Mouse (Mus musculus): ENCODE data around the gene Rybp. TPM values are rescaled to one million over a fixed set of nuclear protein-coding genes. Genes with fewer than 3 reads are reported as not detected.

Gene Rybp
- total RNA-seq, 2 experiments from 2014 or later, result 16.8 to 24.9 TPM

- no peak for DNase-seq
- intact Hi-C loops (cut with DNase I), result no loop called here
Observed at GRCm38 (mm10) chr6:100221803-100222202, 65.5 kb downstream of the Rybp start.

GRCm38 (mm10) chr6:100220917-100221560, 66.2 kb downstream of the Rybp start:
- no peak for DNase-seq

DNA sequence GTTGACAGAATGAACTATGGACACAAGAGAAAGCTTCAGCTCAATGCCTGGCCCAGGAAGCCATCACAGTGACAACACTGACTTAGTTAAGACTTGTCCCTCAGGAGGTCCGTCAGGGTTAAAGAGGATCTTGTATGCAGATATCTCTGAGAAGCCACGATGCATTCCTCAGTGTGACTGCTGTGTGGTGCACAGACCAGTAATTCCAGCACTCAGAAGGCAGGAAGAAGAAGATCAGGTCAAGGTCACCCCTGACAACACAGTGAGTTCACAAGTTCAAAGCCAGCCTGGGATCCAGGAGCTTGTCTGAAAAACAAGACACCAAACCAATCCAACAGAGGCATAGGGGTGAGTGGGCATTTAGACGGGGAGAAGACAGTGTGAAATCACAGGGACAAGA, 67.3 kb downstream of the Rybp start:
- intact Hi-C loops (cut with DNase I), result no loop called here

More at GRCm38 (mm10) chr6:100220917-100221560, 66.2 kb downstream of the Rybp start:
- intact Hi-C loops (cut with DNase I), result no loop called here

GRCm38 (mm10) chr6:100218541-100219341, 68.5 kb downstream of the Rybp start:
- DNase-seq, result peak; percentile 80 to 81
- intact Hi-C loops (cut with DNase I), result no loop called here

More for the DNA sequence above, 67.3 kb downstream of the Rybp start:
- DNase-seq, result no peak

DNA sequence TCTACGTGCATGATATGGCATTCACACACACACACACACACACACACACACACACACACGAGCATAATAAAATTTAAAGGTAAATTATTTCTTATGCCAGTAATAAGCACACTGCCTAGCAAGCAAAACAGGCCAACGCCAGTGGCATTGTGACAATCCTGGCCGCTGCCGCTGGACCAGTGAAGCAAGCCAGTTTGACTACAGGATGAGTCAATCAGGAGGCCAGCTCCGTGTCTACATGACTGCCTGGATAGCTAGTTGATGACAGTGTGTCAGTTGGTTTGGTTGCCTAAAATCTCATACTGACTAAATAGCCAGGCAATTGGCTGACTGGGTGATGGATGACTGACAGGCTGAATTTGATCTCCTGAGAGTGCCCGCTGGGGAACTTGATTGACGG, 69.8 kb downstream of the Rybp start:
- no peak for DNase-seq
- intact Hi-C loops (cut with DNase I), result no loop called here

DNA sequence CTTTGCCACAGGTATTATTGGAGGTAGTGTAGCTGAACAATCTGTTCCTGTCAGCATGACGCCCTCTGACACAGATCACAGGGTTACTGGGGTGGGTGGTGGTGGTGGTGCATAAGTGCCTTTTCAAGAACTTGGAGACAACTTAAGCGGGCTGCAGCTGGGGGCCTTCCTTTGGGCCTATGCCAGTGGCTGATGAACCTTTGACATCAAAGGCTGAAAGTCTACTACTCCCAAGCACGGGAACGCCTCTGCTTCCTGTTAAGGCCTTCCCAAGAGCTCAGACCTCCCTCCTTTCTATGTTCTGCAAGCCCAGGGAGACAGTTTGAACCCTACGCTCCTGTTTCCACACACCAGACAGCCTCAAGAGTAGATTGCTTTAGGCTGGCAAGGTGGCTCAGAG, 70.3 kb downstream of the Rybp start:
- no peak for DNase-seq
- intact Hi-C loops (cut with DNase I), result no loop called here

DNA sequence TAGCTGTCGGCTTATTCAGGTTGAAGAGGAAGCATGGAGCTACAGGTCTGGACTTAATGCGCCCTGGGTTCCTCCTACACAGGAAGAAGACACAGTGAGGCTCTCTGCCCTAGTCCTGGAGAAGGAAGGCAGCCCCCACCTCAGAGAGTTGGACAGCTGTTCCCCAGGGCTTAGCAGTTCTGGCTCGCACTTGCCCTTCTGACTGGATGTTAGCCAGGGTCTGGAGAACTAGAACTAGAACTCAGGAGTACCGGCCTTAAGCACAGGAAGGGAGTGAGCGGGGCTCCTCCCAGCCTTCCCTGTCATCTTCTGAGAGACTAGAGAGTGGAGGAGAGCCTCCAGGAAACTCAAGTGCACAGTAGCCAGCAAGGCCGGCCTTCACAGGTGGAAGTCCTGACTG, 71.5 kb downstream of the Rybp start:
- intact Hi-C loops (cut with DNase I), result no loop called here
- DNase-seq, result peak; percentile 25 to 47

- intact Hi-C loops (cut with DNase I), result no loop called here
- peak in 1 of 2 experiments; percentile 29 for DNase-seq
Observed at GRCm38 (mm10) chr6:100214132-100214913, 73.0 kb downstream of the Rybp start.

DNA sequence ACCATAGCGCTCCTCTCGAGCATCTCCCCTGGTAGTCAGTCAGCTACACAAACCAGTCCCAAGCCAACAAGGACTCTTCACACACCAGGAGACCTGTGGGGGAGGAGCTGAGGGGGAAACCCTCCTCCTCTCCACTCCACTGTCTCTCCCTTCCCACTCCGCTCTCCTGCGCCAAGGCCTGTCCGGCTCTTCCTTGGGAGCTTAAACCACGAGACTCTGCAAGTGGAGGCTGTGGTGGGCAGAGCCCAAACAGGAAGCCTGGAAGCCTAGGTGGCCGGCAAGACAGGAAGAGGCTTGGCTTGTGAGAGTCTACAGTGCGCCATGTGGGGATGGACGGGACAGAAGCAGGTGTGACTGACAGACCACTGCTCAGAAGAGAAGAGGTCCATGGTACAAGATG, 73.7 kb downstream of the Rybp start:
- intact Hi-C loops (cut with DNase I), result no loop called here
- DNase-seq, result no peak

- DNase-seq, result peak in 1 of 2 experiments; percentile 32
- intact Hi-C loops (cut with DNase I), result no loop called here
Observed at GRCm38 (mm10) chr6:100212820-100213219, 74.5 kb downstream of the Rybp start.

GRCm38 (mm10) chr6:100211646-100212045, 75.6 kb downstream of the Rybp start:
- no peak for DNase-seq
- intact Hi-C loops (cut with DNase I), result no loop called here

- intact Hi-C loops (cut with DNase I), result no loop called here
- no peak for DNase-seq
Observed at GRCm38 (mm10) chr6:100210517-100210916, 76.8 kb downstream of the Rybp start.

- intact Hi-C loops (cut with DNase I), result no loop called here
- peak; percentile 68 to 74 for DNase-seq
Observed at GRCm38 (mm10) chr6:100206741-100207275, 80.5 kb downstream of the Rybp start.

- no peak for DNase-seq
- intact Hi-C loops (cut with DNase I), result no loop called here
Observed at GRCm38 (mm10) chr6:100206261-100206660, 81.0 kb downstream of the Rybp start.

GRCm38 (mm10) chr6:100204436-100204835, 82.8 kb downstream of the Rybp start:
- intact Hi-C loops (cut with DNase I), result no loop called here
- DNase-seq, result peak in 1 of 2 experiments; percentile 44

DNA sequence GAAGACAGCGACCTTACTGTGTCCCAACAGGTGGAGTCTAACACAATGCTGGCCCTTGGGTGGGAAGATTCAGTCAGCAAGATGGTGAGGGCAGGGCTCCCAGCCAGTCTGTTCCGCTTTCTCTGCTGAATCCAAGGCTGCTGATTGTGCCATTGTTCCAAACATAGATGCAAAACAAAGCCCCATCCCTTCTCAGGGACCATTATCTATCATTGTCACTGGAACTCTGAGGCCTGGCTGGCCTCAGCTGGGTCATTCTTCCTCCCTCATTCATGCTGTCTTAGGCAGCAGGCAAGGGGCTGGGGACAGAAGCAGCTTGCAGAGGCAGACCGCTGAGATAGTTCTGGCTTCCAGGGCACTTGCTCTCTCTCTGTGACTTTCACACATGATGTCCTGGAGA, 83.8 kb downstream of the Rybp start:
- intact Hi-C loops (cut with DNase I), result no loop called here
- no peak for DNase-seq

- DNase-seq, result no peak
- intact Hi-C loops (cut with DNase I), result no loop called here
Observed at GRCm38 (mm10) chr6:100202091-100202490, 85.2 kb downstream of the Rybp start.

DNA sequence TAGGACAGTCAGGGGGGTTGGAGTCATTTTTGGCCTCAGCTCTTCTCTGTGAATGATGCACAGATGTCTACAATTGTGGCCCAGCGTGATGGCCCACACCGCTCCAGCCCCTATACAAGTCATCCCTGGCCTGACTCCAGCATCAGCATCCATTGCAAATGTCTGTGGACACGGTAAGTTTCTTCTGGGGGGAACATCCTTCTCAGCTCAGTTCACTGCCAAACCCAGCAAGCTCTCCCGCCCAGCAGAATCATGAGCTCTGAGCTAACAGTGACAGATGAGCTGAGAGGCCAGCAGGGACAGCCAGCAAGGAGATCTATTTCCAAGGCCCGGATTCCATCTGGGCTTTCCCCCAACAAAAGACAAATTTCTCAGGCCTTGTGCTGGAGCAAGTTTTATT, 90.2 kb downstream of the Rybp start:
- peak; percentile 54 to 61 for DNase-seq

DNA sequence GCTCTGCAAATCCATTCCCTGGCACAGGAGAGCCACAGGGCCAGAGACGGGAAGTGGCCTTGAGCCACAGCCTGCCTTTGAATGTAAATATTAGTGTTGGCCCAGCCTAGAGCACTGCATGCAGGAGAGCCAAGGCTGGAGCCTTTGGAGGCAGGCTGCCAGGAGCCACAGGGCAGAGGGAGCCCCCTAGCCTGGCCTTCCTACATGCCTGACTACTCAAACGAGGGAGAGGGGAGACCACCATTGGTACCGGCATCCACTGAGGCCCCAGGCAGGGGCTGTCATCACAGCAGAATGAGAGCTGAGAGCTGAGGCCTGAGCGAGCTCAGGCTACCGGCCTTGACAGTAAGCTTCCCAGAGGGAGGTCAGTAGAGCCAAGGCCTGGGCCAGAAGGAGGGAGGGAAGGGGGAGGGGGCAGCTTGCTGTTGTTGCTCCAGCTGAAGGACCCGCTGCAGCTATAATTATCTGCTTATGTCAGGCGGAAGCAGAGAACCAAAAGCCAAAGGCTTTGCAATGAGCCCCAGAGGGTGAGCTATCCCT, 91.3 kb downstream of the Rybp start:
- intact Hi-C loops (cut with DNase I), result no loop called here
- peak; percentile 81 to 87 for DNase-seq

More for the DNA sequence above, 90.2 kb downstream of the Rybp start:
- intact Hi-C loops (cut with DNase I), result no loop called here

DNA sequence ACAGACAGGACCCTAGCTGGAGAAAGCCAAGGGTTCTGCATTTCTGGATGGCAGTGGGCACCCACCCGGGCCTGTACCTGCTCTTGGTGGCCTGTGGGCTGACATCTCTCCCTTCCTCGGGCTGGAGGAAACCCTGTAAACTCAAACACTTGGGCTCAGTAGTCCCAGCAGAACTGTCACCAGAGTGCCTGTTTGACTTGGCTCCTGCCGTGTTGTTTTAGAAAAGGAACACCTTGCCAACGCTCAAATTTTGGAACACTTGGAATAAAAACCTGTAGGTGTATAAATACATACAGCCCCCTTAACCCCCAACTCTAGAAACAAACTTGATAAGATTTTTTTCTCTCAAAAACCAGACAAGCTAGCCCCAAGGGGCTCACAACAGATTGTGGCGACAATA, 92.2 kb downstream of the Rybp start:
- no peak for DNase-seq
- intact Hi-C loops (cut with DNase I), result no loop called here

GRCm38 (mm10) chr6:100193760-100194159, 93.5 kb downstream of the Rybp start:
- no peak for DNase-seq
- intact Hi-C loops (cut with DNase I), result no loop called here

All from heart, postnatal 10 days (tissue).